Mouse (Mus musculus) ES-E14 (cell line): Measurements from ENCODE around the gene Cacul1. TPM values are rescaled to one million over a fixed set of nuclear protein-coding genes. Genes with fewer than 3 reads are reported as not detected.

Experiments
- DNase-seq: peaks from one replicate; pipeline ENCODE4 v3.0.0-alpha.2; 2013; ENCODE audit warnings: low read depth, low spot score
- H3K27ac ChIP-seq: 2 replicates; pipeline ENCODE4 v1.5.1; 2012; ENCODE audit warnings: low read depth, mild to moderate bottlenecking, low read length, moderate library complexity, mixed read lengths; ENCODE audit not compliant: poor library complexity, insufficient read depth, severe bottlenecking
- H3K36me3 ChIP-seq: 2 replicates; pipeline ENCODE4 v1.6.1; 2012; ENCODE audit warnings: mild to moderate bottlenecking, low read length, moderate library complexity, mixed read lengths; ENCODE audit not compliant: control insufficient read depth, poor library complexity, insufficient read depth, severe bottlenecking
- H3K4me1 ChIP-seq, 2 experiments: fragments of 150-350 bp in 1 of 2; sonication (generic) in 1 of 2; 2 replicates each; pipeline ENCODE4 v1.6.1; 2012; ENCODE audit warnings: low read length in 2 of 2, mild to moderate bottlenecking in 1 of 2, mixed read lengths in 1 of 2; ENCODE audit not compliant: control insufficient read depth in 2 of 2, insufficient read depth in 2 of 2, poor library complexity in 1 of 2
- H3K4me3 ChIP-seq, 2 experiments: fragments of 150-350 bp in 1 of 2; sonication (generic) in 1 of 2; 2 replicates each; pipeline ENCODE4 v1.5.1; 2012; ENCODE audit warnings: low read length in 2 of 2, low read depth in 1 of 2, mild to moderate bottlenecking in 1 of 2, mixed read lengths in 1 of 2; ENCODE audit not compliant: insufficient read depth in 1 of 2, poor library complexity in 1 of 2, severe bottlenecking in 1 of 2
- H3K9ac ChIP-seq: 2 replicates; pipeline ENCODE4 v1.6.1; 2012; ENCODE audit warnings: low read depth, mild to moderate bottlenecking, low read length, mixed read lengths; ENCODE audit not compliant: poor library complexity, insufficient read depth, severe bottlenecking
- H3K9me3 ChIP-seq: fragments of 150-350 bp; sonication (generic); 2 replicates; pipeline ENCODE4 v1.6.1; 2012; ENCODE audit warnings: low read depth, mild to moderate bottlenecking, low read length; ENCODE audit not compliant: control insufficient read depth, insufficient read depth
- CHD2 ChIP-seq: IDR thresholded peaks from 2 replicates; pipeline ENCODE4 v1.6.1; 2014; ENCODE audit warnings: mild to moderate bottlenecking, low read depth, low read length, inconsistent platforms
- HCFC1 ChIP-seq: IDR thresholded peaks from 2 replicates; pipeline ENCODE4 v1.6.1; 2012; ENCODE audit warnings: low read length, inconsistent platforms, borderline replicate concordance; ENCODE audit not compliant: insufficient read depth
- MAFK ChIP-seq: IDR thresholded peaks from 2 replicates; pipeline ENCODE4 v1.6.1; 2014; ENCODE audit warnings: mild to moderate bottlenecking, low read depth, low read length, inconsistent platforms; ENCODE audit not compliant: insufficient read depth
- ZC3H11A ChIP-seq: IDR thresholded peaks from 2 replicates; pipeline ENCODE4 v1.6.1; 2012; ENCODE audit warnings: low read depth, mild to moderate bottlenecking, inconsistent platforms, low read length, borderline replicate concordance
- ZNF384 ChIP-seq: IDR thresholded peaks from 2 replicates; pipeline ENCODE4 v1.6.1; 2012; ENCODE audit warnings: low read depth, low read length, inconsistent platforms
- in situ Hi-C, 2 experiments: fragments of 600-800 bp; cut with MboI; formaldehyde crosslinking; loops; one replicate each; pipeline ENCODE4 v1.15.1; 2025; ENCODE audit warnings: low sequenced_read_pairs in 2 of 2, inconsistent platforms in 1 of 2; ENCODE audit not compliant: unreplicated experiment in 2 of 2
- total RNA-seq: library from RNA; depleted of rRNA; stranded (reverse); fragments of 300-350 nt; gene quantifications from 2 replicates; pipeline ENCODE4 v1.2.3, GENCODE M21; 2012

The Cacul1 gene
- total RNA-seq, 1 experiment, result 44.2 TPM

DNA sequence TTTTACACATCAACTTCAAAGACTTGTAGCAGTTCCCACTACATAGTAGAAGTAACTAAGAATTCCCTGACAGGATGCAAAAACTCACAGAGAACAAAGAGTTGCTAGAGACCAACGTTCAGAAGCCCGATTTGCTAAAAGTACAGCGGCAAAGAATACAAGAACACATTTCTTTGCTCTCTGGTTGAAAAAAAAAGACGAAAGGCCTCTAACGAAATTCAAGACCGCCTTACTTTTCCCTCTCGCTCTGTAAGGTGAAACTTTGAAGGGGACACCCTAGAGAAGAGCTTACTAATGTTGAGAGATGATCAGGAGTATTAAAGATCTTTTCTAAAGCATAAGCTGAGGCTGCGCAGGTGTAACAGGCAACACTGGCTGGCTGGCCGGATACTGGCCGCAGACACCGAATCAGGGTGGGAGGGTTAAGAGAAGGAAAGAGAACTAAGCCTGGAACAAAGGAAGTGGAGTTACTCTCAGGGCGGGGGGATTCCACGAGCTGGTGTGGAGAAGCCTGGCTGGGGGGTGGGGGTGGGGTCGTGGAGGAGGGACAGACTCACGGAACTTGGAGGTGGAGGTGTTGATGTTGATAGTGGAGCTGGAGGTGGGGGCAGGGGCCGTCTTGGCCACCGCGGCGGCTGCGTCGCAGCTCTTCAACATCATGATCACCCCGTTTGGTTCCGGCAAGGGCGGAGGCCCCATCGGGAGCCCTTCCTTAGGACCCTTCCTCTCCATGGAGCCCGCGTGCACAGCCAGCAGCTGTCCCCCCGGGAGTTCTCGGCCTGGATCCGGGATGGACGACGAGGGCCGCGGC lies 849 bp downstream of the Cacul1 start:
- no peaks in the 10 kb centered on the region; the same call in 1 of the 2 replicates for H3K36me3 ChIP-seq
- peak; percentile 45 for DNase-seq
- H3K27ac ChIP-seq, result peak overlapping the region; percentile 69
- in situ Hi-C loops, result no loop called here
- TF ChIP-seq HCFC1 (no peak), ZNF384 (no peak), CHD2 (no peak), MAFK (no peak), ZC3H11A (no peak)
- H3K4me3 ChIP-seq, result peak overlapping the region; percentile 89 to 93
- H3K4me1 ChIP-seq, result peaks cover 2 to 3% of the 10 kb centered on the region in 2 experiments; a peak in 3 of 4 replicates
- H3K9me3 ChIP-seq, result no peaks in the 10 kb centered on the region
- H3K9ac ChIP-seq, result peak overlapping the region; percentile 92

DNA sequence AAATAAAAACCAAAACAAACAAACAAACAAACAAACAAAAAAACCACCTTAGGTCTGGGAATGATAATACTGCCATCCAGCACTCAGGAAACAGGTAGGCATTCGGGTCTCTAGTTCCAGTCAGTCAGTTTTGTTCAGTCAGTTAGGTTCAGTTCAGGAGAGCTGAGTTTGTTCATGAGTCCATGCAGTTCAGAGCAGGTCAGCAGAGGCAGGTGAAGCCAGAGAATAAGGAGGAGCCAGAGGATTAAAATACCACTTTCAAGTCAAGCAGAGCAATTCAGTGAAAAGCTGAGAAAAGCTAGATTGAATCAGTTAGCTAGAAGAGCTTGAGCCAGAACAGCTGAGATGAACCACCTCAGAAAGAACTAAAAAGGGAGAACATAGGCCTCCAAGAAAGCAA lies 4.1 kb downstream of the Cacul1 start:
- Histone ChIP-seq H3K36me3 (peaks cover 6% of the 10 kb centered on the region), H3K27ac (no peak overlapping the region), H3K9ac (no peak overlapping the region), H3K4me1 (peaks cover 3 to 6% of the 10 kb centered on the region in 2 experiments; a peak in 3 of 4 replicates), H3K9me3 (no peaks in the 10 kb centered on the region), H3K4me3 (no peak overlapping the region)
- DNase-seq, result no peak
- no peak for TF ChIP-seq HCFC1
- no peak for TF ChIP-seq MAFK
- TF ChIP-seq ZNF384, result no peak
- TF ChIP-seq CHD2, result no peak
- TF ChIP-seq ZC3H11A, result no peak
- in situ Hi-C loops, result no loop called here

DNA sequence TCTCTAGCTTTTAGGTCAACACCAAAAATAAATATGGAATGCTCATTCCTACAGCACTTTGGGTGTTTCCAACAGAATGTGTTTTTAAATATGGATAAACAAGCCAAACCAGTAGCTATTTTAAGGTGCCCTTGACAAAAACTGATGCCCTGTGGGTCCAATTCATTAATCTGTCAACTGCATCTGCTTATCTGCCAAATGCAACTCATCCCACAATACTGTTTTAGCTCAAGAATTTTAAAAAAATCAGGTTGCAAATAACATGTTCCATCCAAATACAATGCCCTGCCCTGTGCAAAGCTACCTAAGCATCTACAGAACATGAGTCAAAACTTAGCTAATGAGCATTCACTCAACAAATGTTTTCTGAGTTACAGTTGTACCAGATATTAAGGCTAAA lies 20.3 kb downstream of the Cacul1 start:
- H3K9me3 ChIP-seq, result no peaks in the 10 kb centered on the region
- TF ChIP-seq MAFK, result no peak
- TF ChIP-seq HCFC1, result no peak
- no peak for TF ChIP-seq ZC3H11A
- TF ChIP-seq CHD2, result no peak
- TF ChIP-seq ZNF384, result no peak
- H3K4me3 ChIP-seq, result no peak overlapping the region
- DNase-seq, result no peak
- H3K36me3 ChIP-seq, result peaks cover 1% of the 10 kb centered on the region; the same call in 1 of the 2 replicates
- no peak overlapping the region for H3K9ac ChIP-seq
- no peaks in the 10 kb centered on the region for H3K4me1 ChIP-seq
- in situ Hi-C loops, result no loop called here
- no peak overlapping the region for H3K27ac ChIP-seq

DNA sequence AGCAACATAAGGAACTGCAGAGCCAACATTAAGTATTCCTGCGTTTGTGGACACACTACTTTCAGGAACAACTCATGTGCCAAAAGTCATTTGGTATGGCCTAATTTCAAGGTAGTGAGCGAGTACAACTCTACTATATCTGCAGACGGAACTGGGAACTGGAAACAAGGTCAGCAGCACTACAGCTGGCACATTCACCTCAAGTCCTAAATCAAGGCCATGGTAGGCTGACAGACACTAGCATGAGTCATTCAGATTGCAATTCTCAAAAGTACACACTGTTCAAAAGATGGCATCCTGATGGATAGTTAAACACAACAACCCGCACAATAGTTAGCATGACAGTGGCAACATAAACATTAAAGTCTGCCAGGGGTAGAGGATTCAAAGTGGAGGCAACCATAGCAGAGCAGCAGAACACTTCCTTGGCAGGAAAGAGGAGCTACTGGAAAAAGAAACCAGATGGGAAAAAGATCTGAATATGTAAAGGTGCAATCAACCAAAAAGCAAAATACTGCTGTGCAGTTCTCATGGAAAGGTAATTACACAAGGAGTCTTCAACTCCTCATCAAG lies 25.9 kb downstream of the Cacul1 start:
- Histone ChIP-seq H3K9me3 (no peaks in the 10 kb centered on the region), H3K9ac (no peak overlapping the region), H3K4me1 (no peaks in the 10 kb centered on the region), H3K27ac (no peak overlapping the region), H3K36me3 (peaks cover 4% of the 10 kb centered on the region), H3K4me3 (no peak overlapping the region)
- no peak for DNase-seq
- no peak for TF ChIP-seq MAFK
- TF ChIP-seq ZC3H11A, result no peak
- no peak for TF ChIP-seq ZNF384
- no peak for TF ChIP-seq HCFC1
- TF ChIP-seq CHD2, result no peak
- in situ Hi-C loops, result no loop called here
